In genomic region chr1:98068177-98068576, GRCm38 (mm10) we compare ENCODE assay signal across 27 mouse cellular contexts.
"Had no signal": no experiment of that assay in that cellular context is flagged by ENCODE, and none has a peak within 500 bp of the region (broad histone marks: within the 10 kb centered on the region; RNA-seq: fewer than 3 reads in every experiment).

No protein-coding gene starts in this region.

- H3K4me1 ChIP-seq: embryonic facial prominence, embryonic 12.5 days; embryonic facial prominence, embryonic 15.5 days had no signal

- H3K4me2 ChIP-seq: embryonic facial prominence, embryonic 12.5 days; embryonic facial prominence, embryonic 13.5 days; embryonic facial prominence, embryonic 15.5 days; forebrain, embryonic 12.5 days; forebrain, embryonic 13.5 days; forebrain, embryonic 15.5 days had no signal

- ATAC-seq: forebrain, embryonic 13.5 days; forebrain, embryonic 14.5 days; forebrain, embryonic 15.5 days; forebrain, embryonic 16.5 days; forebrain, postnatal 0 days had no signal

- H3K9ac ChIP-seq: embryonic facial prominence, embryonic 12.5 days; embryonic facial prominence, embryonic 13.5 days; embryonic facial prominence, embryonic 15.5 days; forebrain, embryonic 12.5 days; forebrain, embryonic 13.5 days; forebrain, embryonic 15.5 days; forebrain, postnatal 0 days had no signal

- H3K4me3 ChIP-seq: embryonic facial prominence, embryonic 10.5 days; embryonic facial prominence, embryonic 12.5 days; embryonic facial prominence, embryonic 13.5 days; embryonic facial prominence, embryonic 15.5 days; erythroblast, embryonic 14.5 days; forebrain, embryonic 10.5 days; forebrain, embryonic 12.5 days; forebrain, embryonic 13.5 days; forebrain, embryonic 15.5 days; gastrocnemius, adult 2 months had no signal

- H3K36me3 ChIP-seq: embryonic facial prominence, embryonic 10.5 days; embryonic facial prominence, embryonic 12.5 days; embryonic facial prominence, embryonic 13.5 days; embryonic facial prominence, embryonic 15.5 days; forebrain, embryonic 10.5 days; forebrain, embryonic 12.5 days; forebrain, embryonic 15.5 days had no signal

- H3K9me3 ChIP-seq: embryonic facial prominence, embryonic 10.5 days; embryonic facial prominence, embryonic 12.5 days; embryonic facial prominence, embryonic 13.5 days; embryonic facial prominence, embryonic 15.5 days; forebrain, embryonic 10.5 days; forebrain, embryonic 12.5 days; forebrain, embryonic 13.5 days had no signal

- H3K27ac ChIP-seq: embryonic facial prominence, embryonic 10.5 days; embryonic facial prominence, embryonic 12.5 days; embryonic facial prominence, embryonic 13.5 days; embryonic facial prominence, embryonic 15.5 days; forebrain, embryonic 10.5 days; forebrain, embryonic 12.5 days; forebrain, embryonic 13.5 days; forebrain, embryonic 15.5 days; gastrocnemius, adult 2 months had no signal

- DNase-seq: cerebellum, adult 2 months; cerebellum, adult 8-10 months; cerebellum, adult 9-10 months; cerebellum, adult 9-11 months; cerebellum, postnatal 10 days; cerebellum, postnatal 14 days; cerebellum, postnatal 25 days; cerebellum, postnatal 36 days; embryo, embryonic 11 days; forebrain, postnatal 0 days; gastrocnemius, adult 2 months; gastrocnemius, postnatal 10 days; gastrocnemius, postnatal 14 days; gastrocnemius, postnatal 25 days; gastrocnemius, postnatal 36 days; heart, adult 18-20 months had no signal

- H3K27me3 ChIP-seq: embryonic facial prominence, embryonic 12.5 days; embryonic facial prominence, embryonic 13.5 days; embryonic facial prominence, embryonic 15.5 days; forebrain, embryonic 12.5 days; forebrain, embryonic 13.5 days; forebrain, embryonic 15.5 days had no signal
